Mouse (Mus musculus): ENCODE data around the gene Fmnl2.

GRCm38 (mm10) chr2:53000446-53000845, 142.8 kb downstream of the Fmnl2 start:
- TF ChIP-seq CTCF (IDR thresholded peaks at IDR 0.05; ENCODE audit: control insufficient read depth, insufficient read depth, insufficient read length) (no peak), MAX (IDR thresholded peaks at IDR 0.05) (no peak), USF1 (IDR thresholded peaks at IDR 0.05; ENCODE audit: low read depth) (no peak)
